19 mouse cellular contexts compared by ENCODE assay signal in genomic region chr2:102291533-102291932, GRCm38 (mm10).
A peak's percentile ranks its signal among the peaks of the same experiment; 100 is the strongest.
DNase-seq lines count a peak whose midpoint lies in the region; ATAC-seq and TF ChIP-seq lines count a peak whose summit lies in the region.
"Had no signal": no experiment of that assay in that cellular context is flagged by ENCODE, and none has a peak within 500 bp of the region (broad histone marks: within the 10 kb centered on the region; RNA-seq: fewer than 3 reads in every experiment).

No protein-coding gene starts in this region.

- WGBS in lung, postnatal 0 days = 74% methylated on average over 2 of the region's 2 CpGs

- H3K9ac ChIP-seq in lung, postnatal 0 days (replicated peaks; ENCODE audit: low read depth) = no peak overlapping the region
- H3K9ac ChIP-seq: embryonic facial prominence, embryonic 13.5 days; forebrain, embryonic 12.5 days; heart, embryonic 15.5 days; hindbrain, embryonic 15.5 days had no signal

- TF ChIP-seq EP300 in lung, postnatal 0 days (IDR thresholded peaks at IDR 0.05) = no peak

- H3K4me1 ChIP-seq in lung, postnatal 0 days (ENCODE audit: insufficient read depth, low read depth, low read length) = no peaks in the 10 kb centered on the region

- H3K4me3 ChIP-seq in lung, postnatal 0 days (ENCODE audit: low read depth, low read length) = no peak overlapping the region
- H3K4me3 ChIP-seq: embryonic facial prominence, embryonic 13.5 days; forebrain, embryonic 12.5 days; heart, embryonic 15.5 days; hindbrain, embryonic 15.5 days had no signal

- no peak overlapping the region for H3K4me2 ChIP-seq in lung, postnatal 0 days (replicated peaks; ENCODE audit: low read depth, low read length)
- H3K4me2 ChIP-seq: embryonic facial prominence, embryonic 13.5 days; forebrain, embryonic 12.5 days; heart, embryonic 11.5 days; heart, embryonic 15.5 days; hindbrain, embryonic 15.5 days had no signal

- H3K27ac ChIP-seq in lung, postnatal 0 days (ENCODE audit: low read length) = no peak overlapping the region
- H3K27ac ChIP-seq: embryonic facial prominence, embryonic 13.5 days; forebrain, embryonic 12.5 days; heart, embryonic 15.5 days; hindbrain, embryonic 15.5 days had no signal

- H3K27me3 ChIP-seq in lung, postnatal 0 days (replicated peaks; ENCODE audit: insufficient read depth, low read length) = no peaks in the 10 kb centered on the region
- H3K27me3 ChIP-seq: embryonic facial prominence, embryonic 13.5 days; forebrain, embryonic 12.5 days; heart, embryonic 15.5 days; hindbrain, embryonic 15.5 days had no signal

- H3K36me3 ChIP-seq in lung, postnatal 0 days (ENCODE audit: insufficient read depth, low read length) = no peaks in the 10 kb centered on the region
- H3K36me3 ChIP-seq: embryonic facial prominence, embryonic 13.5 days; forebrain, embryonic 12.5 days; heart, embryonic 15.5 days; hindbrain, embryonic 15.5 days had no signal

- ATAC-seq in lung, postnatal 0 days = no peak
- ATAC-seq: intestine, embryonic 16.5 days had no signal

- no peaks in the 10 kb centered on the region for H3K9me3 ChIP-seq in lung, postnatal 0 days (ENCODE audit: low read length)
- H3K9me3 ChIP-seq: embryonic facial prominence, embryonic 13.5 days; forebrain, embryonic 12.5 days; heart, embryonic 15.5 days; hindbrain, embryonic 15.5 days had no signal

- no peak for TF ChIP-seq CTCF in lung, postnatal 0 days (IDR thresholded peaks at IDR 0.05)

- peak; percentile 92 for DNase-seq in heart, adult 11 months
- no peak for DNase-seq in heart, postnatal 4 days
- peak; percentile 71 for DNase-seq in lung, postnatal 0 days (ENCODE audit: low spot score)
- DNase-seq in lung, postnatal 4 days = no peak
- peak; percentile 51 for DNase-seq in adipocyte (ENCODE audit: low spot score)
- peak; percentile 34 for DNase-seq in skeletal muscle tissue, adult 2 months (ENCODE audit: low read depth, low spot score)
- no peak for DNase-seq in adrenal gland, postnatal 4 days (ENCODE audit: low spot score in 2 of 2)
- DNase-seq: adrenal gland, postnatal 10 days; cerebellum, adult 18-20 months; cerebellum, adult 9-11 months; cerebellum, postnatal 36 days; gastrocnemius, postnatal 25 days; heart, adult 18-20 months had no signal

Comparison
In these comparisons a context has a peak if more than half of its experiments do, and no peak if none do; other contexts are left out.
1. DNase-seq: peak in heart, adult 11 months (single experiment), lung, postnatal 0 days (single experiment), adipocyte (single experiment) and skeletal muscle tissue, adult 2 months (single experiment); none in heart, postnatal 4 days (single experiment), lung, postnatal 4 days (0 of 2) and adrenal gland, postnatal 4 days (0 of 2).